Mouse (Mus musculus) neural tube, embryonic 13.5 days (tissue): ENCODE data around the gene Rab11fip4. TPM values are rescaled to one million over a fixed set of nuclear protein-coding genes. Genes with fewer than 3 reads are reported as not detected.
A peak's percentile ranks its signal among the peaks of the same experiment; 100 is the strongest.

Experiments used
- ATAC-seq: fragments of 200-750 bp; cut with Nextera tagmentation; 2 replicates; pipeline ENCODE4 v1.8.0; 2017; ENCODE audit warnings: low read depth, mild to moderate bottlenecking, moderate TSS enrichment, moderate library complexity
- H3K27ac ChIP-seq: fragments of 300-500 bp; sonication (generic); replicated peaks from 2 replicates; pipeline ENCODE4 v1.5.1; 2015; ENCODE audit warnings: moderate library complexity, mild to moderate bottlenecking, inconsistent platforms
- H3K27me3 ChIP-seq: fragments of 300-500 bp; sonication (generic); 2 replicates; pipeline ENCODE4 v1.6.1; 2015; ENCODE audit warnings: mild to moderate bottlenecking, inconsistent platforms
- H3K36me3 ChIP-seq: fragments of 300-500 bp; sonication (generic); 2 replicates; pipeline ENCODE4 v1.6.1; 2015; ENCODE audit warnings: mild to moderate bottlenecking, inconsistent platforms
- H3K4me1 ChIP-seq: fragments of 300-500 bp; sonication (generic); replicated peaks from 2 replicates; pipeline ENCODE4 v1.6.1; 2015; ENCODE audit warnings: inconsistent platforms
- H3K4me2 ChIP-seq: fragments of 300-500 bp; sonication (generic); 2 replicates; pipeline ENCODE4 v1.6.1; 2015; ENCODE audit warnings: inconsistent platforms, mild to moderate bottlenecking, moderate library complexity
- H3K4me3 ChIP-seq: fragments of 300-500 bp; sonication (generic); 2 replicates; pipeline ENCODE4 v1.5.1; 2015; ENCODE audit warnings: mild to moderate bottlenecking, inconsistent platforms
- H3K9ac ChIP-seq: fragments of 300-500 bp; sonication (generic); 2 replicates; pipeline ENCODE4 v1.6.1; 2015; ENCODE audit warnings: moderate library complexity, mild to moderate bottlenecking, inconsistent platforms
- H3K9me3 ChIP-seq: fragments of 300-500 bp; sonication (generic); 2 replicates; pipeline ENCODE4 v1.6.1; 2016; ENCODE audit warnings: inconsistent platforms
- WGBS: fragments of 180-500 bp; shearing (Covaris S2); methylation state at CpG from one replicate; pipeline ENCODE4 v1.1.7; 2015; 5-methylcytosine and 5-hydroxymethylcytosine counted together
- polyA plus RNA-seq: library from polyadenylated mRNA; unstranded; fragments of >200 nt; fragmentation: Nextera tagmentation; extraction: Ambion mirVana; gene quantifications from 2 replicates; pipeline ENCODE4 v1.2.1, GENCODE M21; 2015

The Rab11fip4 gene
- polyA plus RNA-seq = 24.6 and 25.4 TPM in 2 replicates

DNA sequence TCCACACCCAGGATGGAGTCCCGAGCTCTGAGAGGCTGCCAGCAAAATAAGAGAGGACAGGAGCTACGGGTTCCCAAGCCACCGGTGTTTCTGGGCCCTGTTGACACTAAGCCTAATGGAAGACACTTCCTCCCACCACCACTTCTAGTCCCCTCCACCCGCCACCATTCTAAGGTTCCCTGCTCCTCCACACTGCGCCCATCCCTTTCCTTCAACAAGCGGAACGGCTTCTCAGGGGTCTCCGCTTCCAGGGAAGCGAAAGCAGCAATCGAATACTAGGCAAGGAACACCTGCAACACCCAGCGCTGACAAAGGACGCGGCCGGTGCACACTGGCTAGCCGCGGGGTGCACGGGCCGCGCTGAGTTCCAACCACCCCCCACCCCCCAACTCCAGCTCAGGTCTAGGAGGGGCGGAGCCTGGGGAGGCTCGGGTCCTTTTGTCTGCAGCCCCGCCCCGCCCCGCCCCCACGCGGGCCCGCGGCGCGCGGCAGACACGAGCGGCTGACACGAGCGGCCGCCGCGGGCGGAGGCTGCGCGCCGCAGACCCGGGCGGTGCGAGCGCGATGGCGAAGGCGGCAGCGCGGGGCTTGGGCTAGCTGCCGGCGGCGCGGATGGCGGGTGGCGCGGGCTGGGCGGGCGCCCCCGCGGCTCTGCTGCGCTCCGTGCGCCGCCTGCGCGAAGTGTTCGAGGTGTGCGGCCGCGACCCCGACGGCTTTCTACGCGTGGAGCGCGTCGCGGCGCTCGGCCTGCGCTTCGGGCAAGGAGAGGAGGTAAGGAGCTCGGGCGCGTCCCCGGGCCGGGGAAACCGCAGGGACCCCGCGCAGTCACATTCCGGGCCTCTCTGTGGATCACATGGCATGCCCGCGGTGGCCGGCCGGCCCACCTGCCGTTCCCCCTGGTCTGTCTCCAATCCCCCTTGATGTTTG lies at the start of gene Rab11fip4:
TSS of gene Rab11fip4 (plus strand) at position 549 of the 927 bp plus-strand sequence.
- peaks cover 13% of the 10 kb centered on the region; the same call in 1 of the 2 replicates for H3K27me3 ChIP-seq
- H3K4me3 ChIP-seq = peak within 1 kb of the TSS; percentile 71
- H3K9ac ChIP-seq = peak within 1 kb of the TSS; percentile 90
- ATAC-seq = peak; percentile 78
- 1% methylated on average over 81 of the region's 98 CpGs for WGBS
- H3K9me3 ChIP-seq = no peaks in the 10 kb centered on the region
- no peaks in the 10 kb centered on the region for H3K36me3 ChIP-seq
- H3K27ac ChIP-seq = peak within 1 kb of the TSS; percentile 89
- peaks cover 53% of the 10 kb centered on the region for H3K4me1 ChIP-seq
- peak within 1 kb of the TSS; percentile 84 for H3K4me2 ChIP-seq

DNA sequence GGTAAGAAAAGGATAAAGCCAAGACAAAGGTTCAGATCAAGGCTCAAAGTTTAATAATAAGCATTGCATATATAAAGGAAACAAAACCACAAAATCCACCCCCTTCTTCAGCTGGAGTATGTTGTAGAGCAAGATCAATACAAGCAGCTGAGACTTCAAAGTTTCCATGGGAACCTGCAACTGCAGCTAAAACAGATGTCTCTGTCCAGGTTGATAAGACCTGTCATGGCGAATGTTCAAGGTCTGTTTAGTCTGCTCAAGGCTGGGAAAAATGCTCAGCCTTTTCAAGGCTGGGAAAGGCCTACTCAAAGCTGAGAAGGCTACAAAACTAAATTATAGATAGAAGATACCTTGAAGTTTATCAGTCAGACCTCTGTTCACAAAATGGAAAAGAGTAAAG lies 38.4 kb upstream of the Rab11fip4 start:
- H3K4me3 ChIP-seq = no peak overlapping the region
- H3K4me1 ChIP-seq = no peaks in the 10 kb centered on the region
- no peaks in the 10 kb centered on the region for H3K9me3 ChIP-seq
- H3K9ac ChIP-seq = no peak overlapping the region
- H3K36me3 ChIP-seq = peaks cover 80% of the 10 kb centered on the region
- no peak for ATAC-seq
- no peak overlapping the region for H3K4me2 ChIP-seq
- H3K27me3 ChIP-seq = no peaks in the 10 kb centered on the region
- no peak overlapping the region for H3K27ac ChIP-seq
- WGBS = 88% methylated on average over 1 of the region's 1 CpGs

DNA sequence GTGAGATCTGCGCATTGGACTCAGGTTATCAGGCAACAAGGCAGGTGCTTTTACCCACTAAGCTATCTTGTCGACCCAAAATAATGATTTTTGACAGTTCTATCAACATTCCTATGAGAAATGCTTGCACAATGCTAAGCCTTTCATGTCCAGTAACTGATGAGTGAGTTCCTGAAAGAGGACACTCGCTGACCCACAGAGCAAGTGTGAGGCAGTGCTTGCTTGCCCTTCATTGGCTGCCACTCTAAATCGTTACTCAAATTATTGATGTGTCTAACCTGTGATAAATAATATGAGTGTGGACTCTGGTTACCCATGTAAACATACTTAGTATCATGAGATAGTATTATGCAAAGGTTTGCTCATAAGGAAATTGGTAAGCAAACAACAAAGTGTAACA lies 30.5 kb upstream of the Rab11fip4 start:
- no peak overlapping the region for H3K9ac ChIP-seq
- WGBS = 95% methylated on average over 4 of the region's 4 CpGs
- no peak overlapping the region for H3K27ac ChIP-seq
- H3K27me3 ChIP-seq = no peaks in the 10 kb centered on the region
- ATAC-seq = no peak
- H3K4me2 ChIP-seq = no peak overlapping the region
- no peak overlapping the region for H3K4me3 ChIP-seq
- H3K4me1 ChIP-seq = no peaks in the 10 kb centered on the region
- no peaks in the 10 kb centered on the region for H3K9me3 ChIP-seq
- peaks cover 84% of the 10 kb centered on the region for H3K36me3 ChIP-seq

DNA sequence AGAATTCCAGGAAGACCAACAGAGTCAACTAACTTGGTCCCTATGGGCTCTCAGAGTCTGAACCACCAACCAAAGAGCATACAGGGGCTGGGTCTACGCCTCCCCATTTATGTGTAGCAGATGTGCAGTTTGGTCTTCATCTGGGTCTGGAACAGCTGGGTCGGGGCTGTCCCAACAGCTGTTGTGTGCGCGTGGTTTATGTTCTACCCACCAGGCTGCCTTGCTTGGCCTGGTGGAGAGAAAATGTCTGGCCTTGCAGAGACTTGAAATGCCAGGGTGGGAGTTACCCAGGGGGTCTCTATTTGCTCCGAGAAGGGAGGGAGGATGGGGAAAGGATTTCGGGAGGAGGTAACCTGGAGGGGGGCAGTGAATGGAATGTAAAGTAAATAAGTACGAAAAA lies 27.5 kb upstream of the Rab11fip4 start:
- no peak overlapping the region for H3K4me2 ChIP-seq
- ATAC-seq = no peak
- no peaks in the 10 kb centered on the region for H3K4me1 ChIP-seq
- no peak overlapping the region for H3K9ac ChIP-seq
- H3K9me3 ChIP-seq = no peaks in the 10 kb centered on the region
- no peak overlapping the region for H3K27ac ChIP-seq
- H3K27me3 ChIP-seq = no peaks in the 10 kb centered on the region
- 86% methylated on average over 7 of the region's 7 CpGs for WGBS
- peaks cover 89% of the 10 kb centered on the region for H3K36me3 ChIP-seq
- no peak overlapping the region for H3K4me3 ChIP-seq

DNA sequence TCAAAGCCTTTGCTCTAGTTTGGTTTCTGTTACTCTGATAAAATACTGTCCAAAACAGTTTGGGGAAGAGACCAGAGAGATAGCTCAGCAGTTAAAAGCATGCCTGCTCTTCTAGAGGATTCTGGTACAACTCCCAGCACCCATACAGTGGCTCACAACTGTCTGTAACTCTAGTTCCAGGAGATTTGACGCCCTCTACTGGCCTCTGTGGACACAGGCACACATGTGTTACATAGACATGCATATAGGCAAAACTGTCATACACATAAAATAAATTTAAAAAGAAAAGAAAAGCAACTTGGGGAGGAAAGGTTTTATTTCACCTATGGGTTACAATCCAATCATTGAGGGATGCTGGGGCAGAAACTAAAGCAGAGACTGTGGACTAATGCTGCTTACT lies 24.1 kb upstream of the Rab11fip4 start:
- Histone ChIP-seq H3K27ac (no peak overlapping the region), H3K4me3 (no peak overlapping the region), H3K27me3 (no peaks in the 10 kb centered on the region), H3K4me2 (no peak overlapping the region), H3K4me1 (no peaks in the 10 kb centered on the region), H3K36me3 (peaks cover 90% of the 10 kb centered on the region), H3K9me3 (no peaks in the 10 kb centered on the region), H3K9ac (no peak overlapping the region)
- ATAC-seq = no peak
- WGBS = 49% methylated on average over 1 of the region's 1 CpGs

DNA sequence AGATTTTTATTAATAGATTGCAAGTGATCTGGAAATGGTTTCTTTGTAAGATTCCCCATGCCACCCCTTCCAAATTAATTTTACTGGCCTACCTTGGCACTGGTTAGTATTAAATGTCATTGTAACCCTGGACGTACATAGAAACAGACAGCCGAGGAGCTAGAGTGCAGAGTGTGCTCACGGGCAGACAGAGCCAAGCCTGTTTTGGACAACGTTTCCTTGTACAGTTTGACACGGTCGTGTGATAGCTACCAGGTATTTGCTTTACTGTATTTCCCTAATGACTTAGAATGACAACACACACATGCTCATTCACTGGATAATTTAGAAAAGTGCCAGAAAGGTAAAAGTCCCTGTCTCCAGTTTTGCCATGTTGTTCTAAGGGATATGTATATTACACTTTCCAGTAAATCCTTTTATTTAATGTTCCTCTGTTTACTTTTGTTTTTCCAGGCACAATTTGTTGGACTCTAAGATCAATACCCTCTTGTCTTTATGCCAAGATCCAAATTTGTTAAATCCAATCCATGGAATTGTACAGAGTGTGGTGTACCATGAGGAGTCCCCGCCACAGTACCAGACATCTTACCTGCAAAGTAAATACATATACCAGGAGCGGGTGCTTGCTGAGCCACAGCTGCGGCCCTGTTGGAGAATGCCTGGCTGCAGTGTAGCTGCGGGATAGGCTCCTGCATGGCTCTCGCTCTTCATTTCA lies 22.7 kb upstream of the Rab11fip4 start:
- 90% methylated on average over 11 of the region's 11 CpGs for WGBS
- H3K27me3 ChIP-seq = no peaks in the 10 kb centered on the region
- no peak overlapping the region for H3K27ac ChIP-seq
- no peak for ATAC-seq
- no peak overlapping the region for H3K4me2 ChIP-seq
- H3K9ac ChIP-seq = no peak overlapping the region
- peaks cover 89% of the 10 kb centered on the region for H3K36me3 ChIP-seq
- no peak overlapping the region for H3K4me3 ChIP-seq
- no peaks in the 10 kb centered on the region for H3K4me1 ChIP-seq
- H3K9me3 ChIP-seq = no peaks in the 10 kb centered on the region

DNA sequence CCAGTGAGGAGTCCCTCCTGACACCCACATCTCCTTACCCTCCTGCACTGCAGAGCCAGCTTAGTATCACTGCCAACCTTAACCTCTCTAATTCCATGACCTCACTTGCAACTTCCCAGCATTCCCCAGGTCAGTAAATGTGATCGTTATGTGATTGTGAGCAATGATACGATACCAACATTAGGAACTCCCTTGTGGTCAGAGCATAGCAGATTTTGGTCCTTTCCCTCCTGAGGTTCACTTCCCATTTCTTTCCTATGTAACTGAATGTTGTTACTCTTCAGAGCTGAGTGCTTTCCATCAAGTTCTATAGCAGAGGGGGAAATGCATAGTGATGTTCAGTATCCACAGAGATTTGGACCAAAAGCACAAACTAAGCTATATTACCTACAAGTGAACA lies 20.7 kb upstream of the Rab11fip4 start:
- no peak overlapping the region for H3K9ac ChIP-seq
- H3K4me2 ChIP-seq = no peak overlapping the region
- peaks cover 94% of the 10 kb centered on the region for H3K36me3 ChIP-seq
- no peak overlapping the region for H3K27ac ChIP-seq
- no peak overlapping the region for H3K4me3 ChIP-seq
- no peaks in the 10 kb centered on the region for H3K4me1 ChIP-seq
- no peaks in the 10 kb centered on the region for H3K27me3 ChIP-seq
- ATAC-seq = no peak
- 85% methylated on average over 2 of the region's 2 CpGs for WGBS
- H3K9me3 ChIP-seq = no peaks in the 10 kb centered on the region

DNA sequence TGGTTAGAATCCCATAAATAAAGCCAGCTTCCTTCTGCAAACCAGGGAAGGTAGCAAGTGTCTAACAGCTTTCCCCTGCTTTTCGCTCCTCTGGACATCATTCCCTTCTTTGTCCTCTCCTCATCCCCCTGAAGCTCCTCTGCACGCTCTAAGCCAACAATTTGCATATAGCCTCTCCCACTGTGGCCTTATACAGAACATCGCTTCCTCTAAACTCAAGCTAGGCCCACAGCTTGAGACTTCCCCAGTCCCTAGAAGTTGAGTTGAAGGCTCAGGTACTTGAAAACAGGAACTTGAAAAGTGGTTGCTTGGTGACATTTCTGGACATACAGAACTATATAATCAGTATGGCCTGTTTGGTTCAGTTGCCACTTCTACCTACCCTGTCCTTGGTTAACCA lies 17.2 kb upstream of the Rab11fip4 start:
- H3K9ac ChIP-seq = no peak overlapping the region
- H3K36me3 ChIP-seq = peaks cover 78% of the 10 kb centered on the region
- H3K4me2 ChIP-seq = no peak overlapping the region
- no peak overlapping the region for H3K4me3 ChIP-seq
- no peak for ATAC-seq
- no peaks in the 10 kb centered on the region for H3K9me3 ChIP-seq
- no peak overlapping the region for H3K27ac ChIP-seq
- H3K27me3 ChIP-seq = no peaks in the 10 kb centered on the region
- no peaks in the 10 kb centered on the region for H3K4me1 ChIP-seq
- WGBS = 82% methylated on average over 3 of the region's 3 CpGs

DNA sequence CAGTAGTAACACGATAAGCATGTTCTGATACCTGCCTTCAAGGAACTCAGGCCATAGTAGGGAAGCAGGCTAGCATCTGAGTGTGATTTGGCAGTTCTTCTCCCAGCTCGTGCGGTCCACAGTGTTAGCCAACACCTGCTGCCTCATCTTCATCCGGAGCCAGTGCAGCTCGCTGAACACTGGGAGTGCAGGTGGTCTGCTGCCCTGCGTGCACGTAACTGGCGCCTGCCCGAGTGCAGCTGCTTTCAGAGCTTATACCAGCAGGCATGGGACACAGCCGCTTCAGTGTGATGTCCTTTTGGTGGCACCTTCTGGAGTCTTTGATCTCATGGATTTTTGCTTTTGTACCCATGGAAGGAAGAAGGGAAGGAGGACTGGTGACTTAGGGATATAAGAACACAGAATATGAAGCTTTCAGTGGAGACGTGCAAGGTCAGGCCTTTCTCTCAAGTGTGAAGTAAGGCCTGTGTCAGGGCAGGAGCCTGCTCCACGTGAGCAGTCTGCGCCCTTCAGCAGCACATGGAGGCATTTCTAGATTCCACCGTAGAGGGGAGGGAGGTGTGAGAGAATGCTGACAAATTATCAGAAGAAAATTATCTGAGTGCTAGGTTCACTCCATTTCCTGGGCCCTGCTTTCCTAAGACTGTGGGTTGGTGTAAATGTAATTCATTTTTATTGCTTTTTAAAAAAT lies 15.5 kb upstream of the Rab11fip4 start:
- Histone ChIP-seq H3K36me3 (peaks cover 73% of the 10 kb centered on the region), H3K27ac (no peak overlapping the region), H3K4me3 (no peak overlapping the region), H3K4me2 (no peak overlapping the region), H3K4me1 (no peaks in the 10 kb centered on the region), H3K27me3 (no peaks in the 10 kb centered on the region), H3K9me3 (no peaks in the 10 kb centered on the region), H3K9ac (no peak overlapping the region)
- WGBS = 89% methylated on average over 14 of the region's 14 CpGs
- ATAC-seq = no peak

DNA sequence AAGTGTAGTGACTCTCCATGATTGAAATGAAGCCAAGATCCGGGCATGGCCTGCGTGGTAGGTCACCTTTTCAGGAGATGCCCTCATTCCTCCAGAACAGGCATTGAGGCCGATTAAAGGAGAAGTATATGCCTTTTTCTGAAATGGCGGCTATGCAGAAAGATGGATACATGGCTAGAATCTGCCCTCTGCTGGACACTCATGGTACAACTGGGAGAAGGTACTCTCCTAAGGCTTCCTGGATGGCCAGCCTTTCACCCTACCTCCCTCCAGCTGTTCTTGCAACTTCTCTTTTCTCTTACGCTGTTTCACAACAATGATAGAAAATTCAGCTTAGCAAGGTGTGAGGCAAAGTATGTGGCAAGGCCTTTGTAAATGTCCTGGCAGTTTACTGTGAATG lies 13.3 kb upstream of the Rab11fip4 start:
- ATAC-seq = peak; percentile 53; the same call in 1 of the 2 replicates
- no peaks in the 10 kb centered on the region for H3K4me1 ChIP-seq
- H3K4me2 ChIP-seq = no peak overlapping the region
- no peak overlapping the region for H3K4me3 ChIP-seq
- H3K9me3 ChIP-seq = no peaks in the 10 kb centered on the region
- no peak overlapping the region for H3K27ac ChIP-seq
- peaks cover 52% of the 10 kb centered on the region for H3K36me3 ChIP-seq
- WGBS = 51% methylated on average over 5 of the region's 5 CpGs
- no peak overlapping the region for H3K9ac ChIP-seq
- H3K27me3 ChIP-seq = no peaks in the 10 kb centered on the region

DNA sequence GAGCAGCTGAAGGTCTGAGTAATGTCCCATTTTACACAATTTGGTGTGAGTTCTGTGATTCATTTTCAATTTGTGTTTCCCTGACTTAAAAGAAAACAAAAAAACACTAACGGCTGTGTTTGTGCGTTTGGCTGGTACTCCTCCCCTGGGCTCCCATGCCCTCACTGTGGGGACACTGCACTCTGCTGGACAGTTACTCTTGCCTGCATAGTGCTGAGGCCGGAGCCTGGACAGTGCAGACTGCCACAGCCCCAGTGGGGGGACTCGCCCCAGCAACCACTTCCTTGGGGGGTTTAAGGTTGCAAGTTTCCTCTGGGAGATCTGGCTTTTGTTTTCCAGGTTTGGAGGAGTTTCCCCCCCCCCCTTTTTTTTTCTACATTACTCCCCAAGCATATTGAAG lies 10.4 kb upstream of the Rab11fip4 start:
- Histone ChIP-seq H3K36me3 (peaks cover 25% of the 10 kb centered on the region), H3K4me2 (no peak overlapping the region), H3K9me3 (no peaks in the 10 kb centered on the region), H3K9ac (no peak overlapping the region), H3K4me3 (no peak overlapping the region), H3K27me3 (no peaks in the 10 kb centered on the region), H3K27ac (no peak overlapping the region), H3K4me1 (no peaks in the 10 kb centered on the region)
- ATAC-seq = no peak
- 51% methylated on average over 4 of the region's 4 CpGs for WGBS

DNA sequence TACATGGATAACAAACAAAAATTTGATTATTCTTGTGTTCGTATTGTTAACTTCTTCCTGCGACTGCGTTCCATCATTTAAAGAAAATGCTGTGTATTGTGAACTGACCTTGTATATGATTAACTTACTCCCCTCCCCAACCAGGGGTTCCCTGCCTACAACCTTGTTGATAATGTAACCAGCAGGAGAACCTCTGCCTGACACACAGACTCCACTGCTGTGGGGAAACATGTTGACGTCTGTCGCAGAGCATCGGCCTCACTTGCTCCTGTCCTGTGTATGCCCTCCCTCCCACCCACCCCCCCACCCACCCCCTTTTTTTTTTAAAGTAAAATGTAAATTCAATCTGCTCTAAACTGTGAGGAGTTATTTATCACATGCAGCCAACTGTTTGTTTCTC lies 9.8 kb upstream of the Rab11fip4 start:
- no peak for ATAC-seq
- Histone ChIP-seq H3K4me1 (no peaks in the 10 kb centered on the region), H3K9ac (no peak overlapping the region), H3K27ac (no peak overlapping the region), H3K4me2 (no peak overlapping the region), H3K27me3 (no peaks in the 10 kb centered on the region), H3K36me3 (peaks cover 23% of the 10 kb centered on the region), H3K4me3 (no peak overlapping the region), H3K9me3 (no peaks in the 10 kb centered on the region)
- WGBS = 88% methylated on average over 6 of the region's 6 CpGs
